Mouse (Mus musculus): ENCODE results near the gene Cyth1.

The Cyth1 gene

DNA sequence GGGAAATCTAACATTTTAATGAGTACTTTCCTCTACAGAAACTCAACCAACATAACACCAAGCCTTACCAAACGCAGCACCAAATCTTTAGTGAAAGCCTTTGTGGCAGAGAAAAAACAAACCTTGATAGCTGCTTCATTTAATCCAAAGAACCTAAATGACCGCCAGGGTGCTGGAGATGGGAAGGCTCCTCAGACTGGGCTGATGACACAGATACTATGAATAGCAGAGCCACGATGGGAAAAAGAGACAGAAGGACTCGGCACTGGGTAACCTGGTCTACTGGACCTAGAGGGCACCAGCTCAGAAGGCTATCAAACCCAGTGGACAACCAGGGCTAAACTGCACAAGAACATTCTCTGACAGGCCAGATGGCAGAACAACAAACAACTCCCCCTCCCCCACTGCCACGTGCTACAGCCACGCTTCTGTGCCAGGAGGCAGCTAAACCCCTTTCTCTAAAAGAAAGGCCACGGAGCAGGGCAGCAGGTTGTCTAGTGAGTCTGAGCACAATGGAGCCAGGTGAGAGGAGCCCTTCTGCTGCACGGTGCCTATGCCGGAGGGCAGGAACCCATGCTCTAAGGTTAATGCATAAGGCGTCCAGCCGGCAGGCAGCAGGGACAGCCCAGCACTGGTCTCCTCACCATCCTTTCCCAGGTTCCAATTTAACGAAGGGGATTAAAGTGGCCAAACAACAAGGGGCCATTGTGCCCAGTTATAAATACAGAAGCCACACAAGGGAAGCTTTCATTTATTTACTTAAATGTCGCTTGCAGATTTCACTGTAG, 50.7 kb downstream of the Cyth1 start:
- DNase-seq, result peak; percentile 91

DNA sequence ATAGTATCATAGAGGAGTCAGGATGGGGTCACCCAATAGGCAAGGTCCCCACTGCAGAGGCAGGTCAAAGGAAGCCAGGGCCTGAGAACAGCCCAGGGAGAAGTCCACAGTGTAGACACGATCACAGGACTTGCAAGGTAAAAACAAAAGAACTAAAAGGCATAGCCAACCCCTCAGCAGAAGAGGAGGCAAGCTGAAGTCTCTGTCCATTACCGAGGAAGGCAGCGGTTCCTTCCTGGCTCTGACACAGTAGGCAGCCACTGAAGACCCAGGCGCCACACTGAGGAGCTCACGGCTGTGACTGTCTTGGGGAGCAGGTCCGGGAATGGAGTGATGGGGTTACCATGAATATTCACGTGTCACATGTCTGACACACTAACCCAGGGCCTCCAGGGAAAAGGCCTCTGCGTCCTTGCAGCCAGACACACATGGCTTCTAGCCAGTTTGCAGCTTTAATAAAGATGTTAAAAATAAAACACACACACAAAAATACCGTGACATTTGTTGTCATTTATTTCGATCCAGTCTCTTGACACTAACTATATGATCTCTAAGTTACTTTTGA, 51.5 kb downstream of the Cyth1 start:
- peak; percentile 51 for DNase-seq

- DNase-seq, result peak; percentile 78
Measured at GRCm38 (mm10) chr11:118193390-118194147, 54.8 kb downstream of the Cyth1 start.

GRCm38 (mm10) chr11:118192973-118193372, 55.4 kb downstream of the Cyth1 start:
- DNase-seq, result no peak

- peak; percentile 53 for DNase-seq
Measured at GRCm38 (mm10) chr11:118182768-118183167, 65.6 kb downstream of the Cyth1 start.

GRCm38 (mm10) chr11:118182353-118182752, 66.0 kb downstream of the Cyth1 start:
- no peak for DNase-seq

- DNase-seq, result no peak
Measured at GRCm38 (mm10) chr11:118180199-118180598, 68.2 kb downstream of the Cyth1 start.

DNA sequence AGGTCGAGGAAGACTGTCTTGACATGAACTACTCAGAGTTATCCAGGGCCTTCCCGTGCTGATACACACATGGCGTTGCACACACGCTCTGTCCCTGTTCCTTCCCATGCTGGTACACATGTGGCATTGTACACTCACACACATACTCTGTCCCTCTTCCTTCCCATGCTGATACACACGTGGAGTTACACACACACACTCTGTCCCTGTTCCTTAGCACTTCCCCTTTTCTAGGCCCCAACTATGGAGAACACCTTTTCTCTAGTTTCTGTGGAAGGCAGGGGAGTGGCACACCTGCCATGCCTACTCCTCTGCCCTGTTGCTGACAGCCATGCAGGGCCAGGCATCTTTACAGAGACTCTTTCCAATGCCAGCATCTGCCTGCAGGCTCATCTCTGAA, 70.2 kb downstream of the Cyth1 start:
- no peak for DNase-seq

- DNase-seq, result peak; percentile 54
Measured at GRCm38 (mm10) chr11:118174752-118175151, 73.6 kb downstream of the Cyth1 start.

DNA sequence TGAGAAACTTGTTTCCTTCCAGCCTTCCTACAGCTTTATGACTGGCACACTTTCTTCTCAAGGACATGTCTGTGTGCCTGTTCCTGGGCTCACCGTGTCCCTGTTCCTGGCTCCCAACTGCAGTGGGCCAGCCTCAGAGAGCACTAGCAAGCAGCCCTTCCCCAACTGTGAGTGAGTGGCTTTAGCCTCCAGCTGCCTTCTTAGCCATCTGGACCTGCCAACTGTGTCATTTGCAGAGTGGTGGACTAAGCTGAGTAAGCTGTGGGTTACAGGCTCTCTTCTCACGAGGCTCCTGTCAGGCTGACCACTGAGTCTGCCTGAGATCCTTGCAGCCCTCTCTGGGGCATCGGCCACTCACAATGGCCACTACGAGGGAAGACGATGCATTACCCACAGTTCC, 75.6 kb downstream of the Cyth1 start:
- peak; percentile 46 for DNase-seq

GRCm38 (mm10) chr11:118170333-118170732, 78.1 kb downstream of the Cyth1 start:
- peak; percentile 68 for DNase-seq

- peak; percentile 72 for DNase-seq
Measured at GRCm38 (mm10) chr11:118168714-118169113, 79.7 kb downstream of the Cyth1 start.

DNA sequence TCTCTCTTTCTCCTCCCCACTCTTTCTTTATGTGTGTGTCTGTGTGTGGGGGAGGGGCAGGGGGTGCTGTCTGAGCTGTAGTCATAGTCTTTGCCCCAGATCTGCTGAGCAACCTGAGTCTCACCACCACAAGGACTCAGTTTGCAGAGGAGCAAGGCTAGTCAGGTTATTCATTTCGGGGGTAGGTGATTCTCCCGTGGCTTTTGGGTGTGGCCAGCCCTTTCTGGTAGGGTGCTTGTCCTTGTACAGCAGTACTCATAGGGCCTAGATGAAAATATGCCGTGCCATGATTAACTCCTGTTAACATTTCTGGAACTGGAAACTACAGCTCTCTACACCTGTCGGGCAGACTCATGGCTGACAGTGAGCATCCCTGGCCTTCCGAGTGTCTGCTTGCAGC, 81.8 kb downstream of the Cyth1 start:
- DNase-seq, result no peak

- DNase-seq, result no peak
Measured at GRCm38 (mm10) chr11:118165681-118166080, 82.7 kb downstream of the Cyth1 start.

GRCm38 (mm10) chr11:118164566-118164965, 83.8 kb downstream of the Cyth1 start:
- peak; percentile 93 for DNase-seq

DNA sequence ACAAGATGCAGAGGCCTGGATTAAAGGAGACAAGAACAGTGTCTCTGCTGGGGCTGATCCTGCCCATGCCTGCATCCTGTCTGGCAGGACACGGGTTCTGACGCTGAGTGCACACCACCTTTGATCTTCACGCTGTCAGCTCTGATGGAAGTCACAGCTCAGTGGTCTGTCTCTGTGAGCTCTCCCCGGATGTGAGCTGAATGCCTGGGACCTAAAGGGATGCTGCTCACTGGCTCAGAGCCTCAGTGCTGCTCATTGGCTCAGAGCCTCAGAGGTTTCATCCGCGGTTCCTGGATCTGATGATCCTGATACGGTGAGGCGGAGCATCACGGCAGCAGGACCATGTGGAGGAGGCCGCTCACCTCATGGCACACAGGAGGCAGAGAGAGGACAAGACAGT, 86.1 kb downstream of the Cyth1 start:
- no peak for DNase-seq

GRCm38 (mm10) chr11:118161240-118161639, 87.2 kb downstream of the Cyth1 start:
- DNase-seq, result no peak

GRCm38 (mm10) chr11:118160763-118161162, 87.6 kb downstream of the Cyth1 start:
- no peak for DNase-seq

DNA sequence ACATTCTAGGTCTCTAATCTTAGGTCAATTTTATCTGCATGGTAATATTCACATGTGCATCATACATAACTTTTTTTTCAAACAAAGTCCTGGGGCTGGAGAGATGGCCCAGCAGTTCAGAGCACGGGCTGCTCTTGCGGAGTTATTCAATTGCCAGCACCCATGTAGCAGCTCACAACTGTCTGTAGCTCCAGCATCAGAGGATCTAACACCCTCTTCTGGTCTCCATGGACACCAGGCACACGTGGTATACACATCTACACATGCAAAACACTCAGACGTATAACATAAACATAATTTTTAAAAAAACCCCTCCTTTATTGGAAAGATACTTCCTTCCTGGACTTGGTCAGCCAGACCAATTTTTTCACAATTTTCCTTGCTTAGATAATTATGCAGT, 89.6 kb downstream of the Cyth1 start:
- no peak for DNase-seq

DNA sequence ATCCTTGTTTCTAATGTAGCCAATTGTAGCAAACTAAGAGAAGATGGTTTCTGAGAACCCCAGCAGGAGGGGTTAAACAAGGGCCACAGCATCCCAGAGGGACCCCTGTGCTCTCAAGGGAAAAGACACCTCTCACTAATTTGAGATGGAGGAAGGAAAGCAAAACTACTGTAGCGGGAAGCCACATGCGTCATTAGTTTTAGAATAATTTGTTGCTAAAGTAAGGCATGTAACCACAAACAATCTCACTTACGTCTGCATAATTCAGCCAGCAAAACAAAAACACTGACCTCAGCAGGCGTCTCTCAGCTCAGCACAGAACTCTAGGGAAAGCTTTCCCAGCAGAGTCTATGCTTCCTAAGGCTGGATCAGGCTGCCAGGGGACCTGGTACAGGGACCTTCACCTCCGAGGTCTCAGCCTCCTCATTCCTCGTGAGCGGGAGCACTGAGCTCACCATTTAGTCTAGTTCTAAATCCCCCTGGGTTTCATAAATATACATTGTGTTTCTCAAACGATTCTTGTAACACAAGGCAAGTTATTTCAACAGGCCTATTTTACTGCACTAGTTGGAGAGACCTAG, 91.8 kb downstream of the Cyth1 start:
- DNase-seq, result no peak

GRCm38 (mm10) chr11:118152964-118153363, 95.4 kb downstream of the Cyth1 start:
- no peak for DNase-seq

DNA sequence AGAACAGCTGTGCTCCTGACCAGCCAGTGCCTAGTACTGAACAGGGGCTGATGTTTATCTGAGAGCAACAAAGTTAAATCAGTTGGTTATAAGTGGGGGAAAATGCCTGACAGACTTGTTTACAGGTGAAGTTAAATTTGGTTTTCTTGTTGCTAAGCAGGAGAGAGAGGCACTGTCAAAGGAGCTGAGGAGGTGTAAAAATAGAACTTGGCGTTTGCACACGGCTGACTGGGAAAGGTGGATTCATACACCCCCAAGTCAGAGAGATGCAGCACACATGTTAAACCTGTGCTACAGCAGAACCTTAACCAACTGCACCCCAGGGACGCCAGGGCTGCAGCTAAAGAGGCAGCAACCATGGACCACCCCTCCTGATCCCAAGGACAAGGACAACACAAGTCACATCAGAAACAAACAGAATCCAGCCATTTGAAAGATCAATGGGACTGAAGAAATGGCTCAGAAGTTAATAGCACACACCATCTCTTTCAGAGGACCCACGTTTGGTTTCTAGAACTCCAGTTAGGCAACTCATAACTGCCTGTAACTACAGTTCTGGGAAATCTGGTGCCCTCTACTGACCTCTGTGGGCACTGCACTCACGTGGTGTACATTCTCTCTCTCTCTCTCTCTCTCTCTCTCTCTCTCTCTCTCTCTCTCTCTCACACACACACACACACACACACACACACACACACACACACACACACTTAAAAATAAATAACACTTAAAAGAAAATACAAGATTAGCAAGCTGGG, 96.8 kb downstream of the Cyth1 start:
- DNase-seq, result no peak

Data from cerebellum, adult 9-11 months (tissue).